Mouse (Mus musculus): ENCODE results near the gene Bpifb1.
A peak's percentile ranks its signal among the peaks of the same experiment; 100 is the strongest.
"Not testable (repeated sequence)": the region's sequence is repeated elsewhere in the genome, so short reads cannot be mapped to it uniquely, and the experiment has no call there.

The Bpifb1 gene

GRCm38 (mm10) chr2:154190546-154191258 lies at the start of gene Bpifb1:
Bpifb1 (plus strand) TSS chr2:154190818.
- DNase-seq (ENCODE audit: low spot score in 2 of 2): no peak

- no peak for DNase-seq (ENCODE audit: low spot score in 2 of 2)
Measured at GRCm38 (mm10) chr2:154142580-154142979, 48.0 kb upstream of the Bpifb1 start, which contains the start of gene Bpifa1. Bpifa1 (plus strand) TSS chr2:154142880.

- DNase-seq (ENCODE audit: low spot score in 2 of 2): no peak
Measured at GRCm38 (mm10) chr2:154143735-154144134, 46.9 kb upstream of the Bpifb1 start.

- no peak for DNase-seq (ENCODE audit: low spot score in 2 of 2)
Measured at GRCm38 (mm10) chr2:154147496-154147895, 43.1 kb upstream of the Bpifb1 start.

- peak in 1 of 2 experiments; percentile 48 for DNase-seq (ENCODE audit: low spot score in 2 of 2)
Measured at GRCm38 (mm10) chr2:154158433-154158832, 32.2 kb upstream of the Bpifb1 start.

- no peak for DNase-seq (ENCODE audit: low spot score in 2 of 2)
Measured at GRCm38 (mm10) chr2:154162307-154162706, 28.3 kb upstream of the Bpifb1 start, which contains the start of gene Bpifa5. Bpifa5 (plus strand) TSS chr2:154162607.

- no peak for DNase-seq (ENCODE audit: low spot score in 2 of 2)
Measured at GRCm38 (mm10) chr2:154163306-154163705, 27.3 kb upstream of the Bpifb1 start.

- DNase-seq (ENCODE audit: low spot score in 2 of 2): peak in 1 of 2 experiments; percentile 1
Measured at GRCm38 (mm10) chr2:154169172-154169571, 21.4 kb upstream of the Bpifb1 start.

GRCm38 (mm10) chr2:154171621-154172020 lies 19.0 kb upstream of the Bpifb1 start:
- peak in 1 of 2 experiments; percentile 3 for DNase-seq (ENCODE audit: low spot score in 2 of 2)

- DNase-seq (ENCODE audit: low spot score in 2 of 2): peak in 1 of 2 experiments; percentile 23
Measured at GRCm38 (mm10) chr2:154173313-154173712, 17.3 kb upstream of the Bpifb1 start.

GRCm38 (mm10) chr2:154181900-154182299 lies 8.7 kb upstream of the Bpifb1 start:
- DNase-seq (ENCODE audit: low spot score in 2 of 2): peak in 1 of 2 experiments; percentile 1

GRCm38 (mm10) chr2:154183061-154183460 lies 7.6 kb upstream of the Bpifb1 start:
- not testable (repeated sequence) for DNase-seq (ENCODE audit: low spot score in 2 of 2)

GRCm38 (mm10) chr2:154185319-154185718 lies 5.3 kb upstream of the Bpifb1 start:
- DNase-seq (ENCODE audit: low spot score in 2 of 2): no peak

- DNase-seq (ENCODE audit: low spot score in 2 of 2): no peak
Measured at GRCm38 (mm10) chr2:154185748-154186147, 4.9 kb upstream of the Bpifb1 start.

- DNase-seq (ENCODE audit: low spot score in 2 of 2): no peak
Measured at GRCm38 (mm10) chr2:154187468-154187867, 3.1 kb upstream of the Bpifb1 start.

- DNase-seq (ENCODE audit: low spot score in 2 of 2): no peak
Measured at GRCm38 (mm10) chr2:154189877-154190434, 662 bp upstream of the Bpifb1 start.

- DNase-seq (ENCODE audit: low spot score in 2 of 2): no peak
Measured at GRCm38 (mm10) chr2:154192141-154192540, 1.5 kb downstream of the Bpifb1 start.

- no peak for DNase-seq (ENCODE audit: low spot score in 2 of 2)
Measured at GRCm38 (mm10) chr2:154193071-154193470, 2.5 kb downstream of the Bpifb1 start.

- no peak for DNase-seq (ENCODE audit: low spot score in 2 of 2)
Measured at GRCm38 (mm10) chr2:154193994-154194504, 3.4 kb downstream of the Bpifb1 start.

GRCm38 (mm10) chr2:154197036-154197435 lies 6.4 kb downstream of the Bpifb1 start:
- no peak for DNase-seq (ENCODE audit: low spot score in 2 of 2)

GRCm38 (mm10) chr2:154204630-154205029 lies 14.0 kb downstream of the Bpifb1 start:
- DNase-seq (ENCODE audit: low spot score in 2 of 2): no peak

- DNase-seq (ENCODE audit: low spot score in 2 of 2): peak in 1 of 2 experiments; percentile 37
Measured at GRCm38 (mm10) chr2:154206908-154207307, 16.3 kb downstream of the Bpifb1 start.

- no peak for DNase-seq (ENCODE audit: low spot score in 2 of 2)
Measured at GRCm38 (mm10) chr2:154209112-154209511, 18.5 kb downstream of the Bpifb1 start.

All from spleen, postnatal 10 days (tissue).